Mouse (Mus musculus) heart, embryonic 11.5 days (tissue): ENCODE results near the gene Gnaz. TPM values are rescaled to one million over a fixed set of nuclear protein-coding genes. Genes with fewer than 3 reads are reported as not detected.
A peak's percentile ranks its signal among the peaks of the same experiment; 100 is the strongest.

Experiments used
- ATAC-seq: fragments of 200-750 bp; cut with Nextera tagmentation; replicated peaks from 2 replicates; pipeline ENCODE4 v1.8.0; 2017; ENCODE audit warnings: moderate library complexity; ENCODE audit not compliant: insufficient number of reproducible peaks, low FRiP score, low TSS enrichment
- H3K27ac ChIP-seq: fragments of 300-500 bp; sonication (generic); 2 replicates; pipeline ENCODE4 v1.5.1; 2014; ENCODE audit warnings: mild to moderate bottlenecking, low read depth, low read length
- H3K27me3 ChIP-seq: fragments of 300-500 bp; sonication (generic); 2 replicates; pipeline ENCODE4 v1.6.1; 2014; ENCODE audit warnings: mild to moderate bottlenecking, low read length, mixed read lengths; ENCODE audit not compliant: control insufficient read depth, insufficient read depth
- H3K36me3 ChIP-seq: fragments of 300-500 bp; sonication (generic); 2 replicates; pipeline ENCODE4 v1.6.1; 2014; ENCODE audit warnings: mild to moderate bottlenecking, low read length, moderate library complexity, mixed read lengths; ENCODE audit not compliant: control insufficient read depth, insufficient read depth
- H3K4me1 ChIP-seq: fragments of 300-500 bp; sonication (generic); 2 replicates; pipeline ENCODE4 v1.6.1; 2014; ENCODE audit warnings: low read length; ENCODE audit not compliant: control insufficient read depth, insufficient read depth
- H3K4me2 ChIP-seq: fragments of 300-500 bp; sonication (generic); 2 replicates; pipeline ENCODE4 v1.6.1; 2014; ENCODE audit warnings: mild to moderate bottlenecking, moderate library complexity
- H3K4me3 ChIP-seq: fragments of 300-500 bp; sonication (generic); 2 replicates; pipeline ENCODE4 v1.5.1; 2014; ENCODE audit warnings: low read depth, low read length
- H3K9ac ChIP-seq: fragments of 300-500 bp; sonication (generic); 2 replicates; pipeline ENCODE4 v1.6.1; 2014; ENCODE audit warnings: mild to moderate bottlenecking, low read depth, low read length, moderate library complexity
- H3K9me3 ChIP-seq: fragments of 300-500 bp; sonication (generic); replicated peaks from 2 replicates; pipeline ENCODE4 v1.6.1; 2016; ENCODE audit warnings: low read length; ENCODE audit not compliant: control insufficient read depth
- WGBS: fragments of 180-500 bp; shearing (Covaris S2); extraction: QIAGEN DNeasy Blood & Tissue Kit; methylation state at CpG from one replicate; pipeline ENCODE4 v1.1.7; 2014; ENCODE audit not compliant: insufficient replicate concordance; 5-methylcytosine and 5-hydroxymethylcytosine counted together
- polyA plus RNA-seq: library from polyadenylated mRNA; unstranded; fragments of >200 nt; fragmentation: Nextera tagmentation; extraction: Ambion mirVana; gene quantifications from 2 replicates; pipeline ENCODE4 v1.2.1, GENCODE M21; 2014

The Gnaz gene
- polyA plus RNA-seq, 1 experiment from 2014 or later: 2.1 TPM

GRCm38 (mm10) chr10:75045831-75046230, 78.9 kb downstream of the Gnaz start:
- Histone ChIP-seq H3K27ac (no peak overlapping the region), H3K4me2 (no peak overlapping the region), H3K9ac (no peak overlapping the region), H3K9me3 (no peaks in the 10 kb centered on the region), H3K27me3 (no peaks in the 10 kb centered on the region), H3K4me3 (no peak overlapping the region), H3K36me3 (no peaks in the 10 kb centered on the region; the same call in 1 of the 2 replicates), H3K4me1 (no peaks in the 10 kb centered on the region)
- no peak for ATAC-seq
- WGBS: 94% methylated on average over 15 of the region's 15 CpGs

- Histone ChIP-seq H3K36me3 (no peaks in the 10 kb centered on the region), H3K4me3 (no peak overlapping the region), H3K9ac (no peak overlapping the region), H3K27me3 (no peaks in the 10 kb centered on the region), H3K4me1 (no peaks in the 10 kb centered on the region), H3K27ac (no peak overlapping the region), H3K9me3 (no peaks in the 10 kb centered on the region), H3K4me2 (no peak overlapping the region)
- WGBS: 85% methylated on average over 7 of the region's 7 CpGs
- no peak for ATAC-seq
Measured at GRCm38 (mm10) chr10:75048711-75049110, 81.7 kb downstream of the Gnaz start.

- H3K27me3 ChIP-seq: no peaks in the 10 kb centered on the region
- no peak overlapping the region for H3K4me3 ChIP-seq
- no peak overlapping the region for H3K27ac ChIP-seq
- no peak for ATAC-seq
- no peak overlapping the region for H3K4me2 ChIP-seq
- WGBS: 89% methylated on average over 21 of the region's 21 CpGs
- H3K9me3 ChIP-seq: no peaks in the 10 kb centered on the region
- no peaks in the 10 kb centered on the region for H3K36me3 ChIP-seq
- no peak overlapping the region for H3K9ac ChIP-seq
- peaks cover 6% of the 10 kb centered on the region for H3K4me1 ChIP-seq
Measured at GRCm38 (mm10) chr10:75051364-75052074, 84.5 kb downstream of the Gnaz start.

DNA sequence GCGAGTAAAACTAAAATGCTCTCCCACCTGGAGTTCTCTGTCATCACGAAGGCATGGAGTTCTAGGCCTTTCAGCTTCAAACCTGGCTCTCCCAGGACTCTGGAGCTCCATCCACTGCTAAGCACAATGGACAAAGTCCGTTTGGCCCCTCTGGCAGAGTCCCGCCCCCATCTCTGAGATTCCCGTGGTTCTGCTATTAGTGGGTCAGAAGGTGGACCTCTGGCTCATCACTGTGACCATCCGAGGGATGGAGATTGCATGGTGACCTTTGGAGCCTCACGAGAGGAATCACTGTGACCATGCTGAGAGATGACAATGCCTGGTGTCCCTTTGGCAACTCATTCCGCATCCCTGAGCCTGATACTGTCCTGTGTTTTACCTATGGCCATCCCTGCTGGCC, 85.9 kb downstream of the Gnaz start:
- Histone ChIP-seq H3K27ac (no peak overlapping the region), H3K9me3 (no peaks in the 10 kb centered on the region), H3K4me3 (no peak overlapping the region), H3K9ac (no peak overlapping the region), H3K4me2 (no peak overlapping the region), H3K4me1 (peaks cover 6% of the 10 kb centered on the region), H3K36me3 (no peaks in the 10 kb centered on the region), H3K27me3 (no peaks in the 10 kb centered on the region)
- no peak for ATAC-seq
- WGBS: 77% methylated on average over 8 of the region's 8 CpGs

DNA sequence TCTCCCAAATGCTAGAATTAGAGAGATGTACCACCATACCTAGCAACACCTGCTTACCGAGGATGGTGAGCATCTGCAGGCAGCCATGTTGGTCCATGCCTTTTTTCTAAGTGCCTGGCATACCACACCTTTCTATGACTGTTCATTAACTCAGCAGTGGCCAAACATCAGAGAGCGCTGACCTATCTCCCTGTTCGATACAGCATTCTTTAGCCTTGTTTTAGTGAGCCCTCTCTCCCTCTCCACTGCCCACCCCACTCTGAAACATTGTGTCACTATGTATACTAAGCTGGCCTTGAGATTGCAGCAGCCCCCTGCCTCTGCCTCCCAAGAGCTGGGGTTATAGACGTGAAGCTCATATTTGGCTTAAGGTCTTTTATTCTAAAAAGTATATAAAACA, 86.7 kb downstream of the Gnaz start:
- Histone ChIP-seq H3K9me3 (no peaks in the 10 kb centered on the region), H3K27ac (no peak overlapping the region), H3K27me3 (no peaks in the 10 kb centered on the region), H3K4me2 (no peak overlapping the region), H3K9ac (no peak overlapping the region), H3K4me3 (no peak overlapping the region), H3K36me3 (no peaks in the 10 kb centered on the region), H3K4me1 (peaks cover 6% of the 10 kb centered on the region)
- ATAC-seq: no peak
- 75% methylated on average over 4 of the region's 4 CpGs for WGBS

DNA sequence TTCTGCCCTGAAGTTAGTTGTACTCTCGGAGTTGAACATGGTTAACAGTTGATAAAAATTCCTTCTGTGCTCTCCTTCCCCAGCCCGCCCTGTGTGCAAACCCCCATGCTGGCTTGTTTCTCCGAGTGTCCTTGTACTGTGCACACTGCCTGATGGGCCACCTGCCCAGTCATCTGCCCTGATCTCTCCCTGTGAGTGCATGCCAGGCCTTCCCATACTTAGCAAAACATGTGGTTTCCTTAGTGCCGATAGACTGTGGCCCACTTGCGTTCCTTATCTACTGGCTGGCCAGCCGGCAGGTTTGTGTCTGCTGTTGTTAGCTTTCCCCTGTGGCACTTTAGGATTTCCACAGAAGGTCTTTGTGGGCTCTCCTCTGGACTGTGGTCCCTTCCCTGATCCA, 87.1 kb downstream of the Gnaz start:
- ATAC-seq: no peak
- Histone ChIP-seq H3K4me1 (peaks cover 6% of the 10 kb centered on the region), H3K36me3 (no peaks in the 10 kb centered on the region), H3K9ac (no peak overlapping the region), H3K4me2 (no peak overlapping the region), H3K4me3 (no peak overlapping the region), H3K27ac (0 out of 2 replicates have a peak overlapping the region, but pooled peaks have one; percentile 22), H3K27me3 (no peaks in the 10 kb centered on the region), H3K9me3 (no peaks in the 10 kb centered on the region)
- WGBS: 26% methylated on average over 6 of the region's 6 CpGs

DNA sequence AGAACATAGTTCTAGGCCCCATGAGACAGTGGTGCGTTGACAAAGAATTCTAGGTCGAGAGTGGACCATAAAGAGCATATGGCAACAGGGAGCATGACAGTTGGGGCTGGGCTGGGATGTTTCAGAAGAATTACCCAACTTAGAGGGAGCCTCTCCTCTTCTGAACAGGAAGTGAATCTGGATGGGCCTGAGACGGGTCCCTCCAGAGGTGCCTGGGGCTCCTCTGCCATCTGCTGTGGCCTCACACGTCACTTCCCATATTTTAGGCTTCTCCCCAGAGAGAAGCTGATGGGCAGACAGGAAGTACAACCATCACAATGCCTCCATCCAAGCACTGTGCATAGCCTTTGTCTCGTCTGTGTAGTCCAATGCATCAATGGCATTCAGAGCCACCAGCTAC, 88.7 kb downstream of the Gnaz start:
- Histone ChIP-seq H3K9me3 (no peaks in the 10 kb centered on the region), H3K9ac (no peak overlapping the region), H3K36me3 (no peaks in the 10 kb centered on the region), H3K4me2 (no peak overlapping the region), H3K4me3 (no peak overlapping the region), H3K27ac (no peak overlapping the region), H3K4me1 (peaks cover 15% of the 10 kb centered on the region), H3K27me3 (no peaks in the 10 kb centered on the region)
- WGBS: 68% methylated on average over 5 of the region's 5 CpGs
- ATAC-seq: no peak

- Histone ChIP-seq H3K27ac (no peak overlapping the region), H3K4me3 (no peak overlapping the region), H3K4me2 (no peak overlapping the region), H3K9ac (no peak overlapping the region), H3K27me3 (peaks cover 3% of the 10 kb centered on the region; the same call in 1 of the 2 replicates), H3K9me3 (no peaks in the 10 kb centered on the region), H3K4me1 (peaks cover 17% of the 10 kb centered on the region), H3K36me3 (no peaks in the 10 kb centered on the region)
- 22% methylated on average over 4 of the region's 4 CpGs for WGBS
- no peak for ATAC-seq
Measured at GRCm38 (mm10) chr10:75056255-75056654, 89.3 kb downstream of the Gnaz start.

- H3K27me3 ChIP-seq: peaks cover 10% of the 10 kb centered on the region
- no peak overlapping the region for H3K27ac ChIP-seq
- no peak overlapping the region for H3K4me3 ChIP-seq
- no peak overlapping the region for H3K9ac ChIP-seq
- no peak for ATAC-seq
- WGBS: 78% methylated on average over 8 of the region's 8 CpGs
- H3K9me3 ChIP-seq: no peaks in the 10 kb centered on the region
- no peaks in the 10 kb centered on the region for H3K36me3 ChIP-seq
- H3K4me1 ChIP-seq: peaks cover 35% of the 10 kb centered on the region
- H3K4me2 ChIP-seq: no peak overlapping the region
Measured at GRCm38 (mm10) chr10:75058336-75058735, 91.4 kb downstream of the Gnaz start.
